Mouse (Mus musculus): ENCODE measurements around the gene Nup133. TPM values are rescaled to one million over a fixed set of nuclear protein-coding genes. Genes with fewer than 3 reads are reported as not detected.

Gene Nup133
- polyA plus RNA-seq, 2 experiments, result 27.0 to 32.2 TPM

GRCm38 (mm10) chr8:123859648-123860259 is 89.3 kb downstream of the Nup133 start, which contains the start of gene Ccsap:
Ccsap (minus strand) TSS chr8:123860209.
- under 1% methylated on average over 45 of the region's 48 CpGs for WGBS
- H3K4me2 ChIP-seq (replicated peaks; ENCODE audit: low read depth, low read length, severe bottlenecking), result peak within 1 kb of the TSS; percentile 85
- H3K4me3 ChIP-seq (replicated peaks; ENCODE audit: low read length), result peak within 1 kb of the TSS; percentile 82
- H3K9me3 ChIP-seq (ENCODE audit: control insufficient read depth, low read length), result no peaks in the 10 kb centered on the region
- H3K4me1 ChIP-seq (ENCODE audit: control insufficient read depth, insufficient read depth, low read length), result 0 out of 2 replicates have a peak, but pooled peaks cover 4% of the 10 kb centered on the region
- ATAC-seq (ENCODE audit: low FRiP score, low read depth), result peak; percentile 65
- no peak for TF ChIP-seq POLR2A (IDR thresholded peaks at IDR 0.05; ENCODE audit: borderline replicate concordance, extremely low read depth, insufficient read depth, insufficient read length)
- peak; percentile 20 for DNase-seq (ENCODE audit: low spot score)
- H3K9ac ChIP-seq (ENCODE audit: low read depth, low read length, severe bottlenecking), result peak within 1 kb of the TSS; percentile 64
- H3K36me3 ChIP-seq (ENCODE audit: control insufficient read depth, insufficient read depth, low read length), result no peaks in the 10 kb centered on the region
- H3K27ac ChIP-seq (replicated peaks; ENCODE audit: low read depth, low read length), result no peak within 1 kb of the TSS
- H3K27me3 ChIP-seq (ENCODE audit: control insufficient read depth, insufficient read depth, low read length), result no peaks in the 10 kb centered on the region; the same call in 1 of the 2 replicates

DNA sequence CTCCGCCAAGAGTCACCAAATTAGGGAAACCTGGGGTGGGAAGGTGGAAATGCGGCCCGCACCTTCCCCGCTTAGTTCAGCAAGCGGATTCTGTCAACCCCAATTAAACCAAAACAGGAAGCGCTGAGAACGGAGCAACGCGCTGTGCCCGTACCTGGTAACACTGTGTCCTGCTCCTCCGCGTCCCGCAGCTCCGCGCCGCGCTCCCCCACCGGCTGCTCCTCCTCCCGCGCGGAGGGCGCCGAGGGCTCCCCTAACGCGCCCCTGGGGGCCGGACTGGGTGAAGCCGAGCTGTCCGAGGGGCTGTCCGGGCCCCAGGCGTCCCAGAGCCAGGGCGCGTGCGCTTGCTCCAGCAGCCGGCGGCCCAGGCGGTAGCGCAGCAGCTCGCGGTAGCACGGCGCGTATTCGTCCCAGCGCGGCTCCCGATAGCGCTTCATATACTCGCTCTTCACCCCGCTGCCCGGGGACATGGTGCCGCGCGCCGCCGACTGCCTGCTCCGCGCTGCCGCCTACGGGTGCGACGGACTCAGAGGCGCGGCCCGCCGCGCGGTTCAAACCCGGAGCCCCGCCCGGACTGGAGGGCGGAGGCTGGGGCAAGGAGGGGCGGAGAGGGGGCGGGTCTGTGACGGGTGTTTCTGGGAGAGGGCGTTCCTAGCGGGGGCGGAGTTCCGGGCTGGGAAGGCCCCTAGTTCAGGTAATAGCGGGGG is 90.0 kb downstream of the Nup133 start:
- no peak overlapping the region for H3K27ac ChIP-seq (replicated peaks; ENCODE audit: low read depth, low read length)
- no peaks in the 10 kb centered on the region for H3K36me3 ChIP-seq (ENCODE audit: control insufficient read depth, insufficient read depth, low read length)
- ATAC-seq (ENCODE audit: low FRiP score, low read depth) (peak; percentile 98), DNase-seq (ENCODE audit: low spot score) (peak; percentile 92)
- 0 out of 2 replicates have a peak, but pooled peaks cover 4% of the 10 kb centered on the region for H3K4me1 ChIP-seq (ENCODE audit: control insufficient read depth, insufficient read depth, low read length)
- under 1% methylated on average over 63 of the region's 79 CpGs for WGBS
- peak overlapping the region; percentile 64 for H3K9ac ChIP-seq (ENCODE audit: low read depth, low read length, severe bottlenecking)
- peak overlapping the region; percentile 82 for H3K4me3 ChIP-seq (replicated peaks; ENCODE audit: low read length)
- peak overlapping the region; percentile 85 for H3K4me2 ChIP-seq (replicated peaks; ENCODE audit: low read depth, low read length, severe bottlenecking)
- no peaks in the 10 kb centered on the region; the same call in 1 of the 2 replicates for H3K27me3 ChIP-seq (ENCODE audit: control insufficient read depth, insufficient read depth, low read length)
- no peaks in the 10 kb centered on the region for H3K9me3 ChIP-seq (ENCODE audit: control insufficient read depth, low read length)
- 0 out of 2 replicates have a peak, but pooled peaks have one; percentile 6 for TF ChIP-seq POLR2A (IDR thresholded peaks at IDR 0.05; ENCODE audit: borderline replicate concordance, extremely low read depth, insufficient read depth, insufficient read length)

- Histone ChIP-seq H3K4me1 (ENCODE audit: control insufficient read depth, insufficient read depth, low read length) (0 out of 2 replicates have a peak, but pooled peaks cover 4% of the 10 kb centered on the region), H3K4me3 (replicated peaks; ENCODE audit: low read length) (peak overlapping the region; percentile 82), H3K4me2 (replicated peaks; ENCODE audit: low read depth, low read length, severe bottlenecking) (peak overlapping the region; percentile 85), H3K9me3 (ENCODE audit: control insufficient read depth, low read length) (no peaks in the 10 kb centered on the region), H3K27me3 (ENCODE audit: control insufficient read depth, insufficient read depth, low read length) (no peaks in the 10 kb centered on the region; the same call in 1 of the 2 replicates), H3K9ac (ENCODE audit: low read depth, low read length, severe bottlenecking) (peak overlapping the region; percentile 64), H3K27ac (replicated peaks; ENCODE audit: low read depth, low read length) (no peak overlapping the region), H3K36me3 (ENCODE audit: control insufficient read depth, insufficient read depth, low read length) (no peaks in the 10 kb centered on the region)
- no peak for TF ChIP-seq POLR2A (IDR thresholded peaks at IDR 0.05; ENCODE audit: borderline replicate concordance, extremely low read depth, insufficient read depth, insufficient read length)
- ATAC-seq (ENCODE audit: low FRiP score, low read depth) (no peak), DNase-seq (ENCODE audit: low spot score) (no peak)
- under 1% methylated on average over 17 of the region's 17 CpGs for WGBS
Measured at GRCm38 (mm10) chr8:123858574-123858940, 90.5 kb downstream of the Nup133 start.

- no peak overlapping the region for H3K4me3 ChIP-seq (replicated peaks; ENCODE audit: low read length)
- no peaks in the 10 kb centered on the region for H3K9me3 ChIP-seq (ENCODE audit: control insufficient read depth, low read length)
- no peak overlapping the region for H3K9ac ChIP-seq (ENCODE audit: low read depth, low read length, severe bottlenecking)
- H3K36me3 ChIP-seq (ENCODE audit: control insufficient read depth, insufficient read depth, low read length), result no peaks in the 10 kb centered on the region
- WGBS, result 68% methylated on average over 3 of the region's 3 CpGs
- no peak overlapping the region for H3K4me2 ChIP-seq (replicated peaks; ENCODE audit: low read depth, low read length, severe bottlenecking)
- ATAC-seq (ENCODE audit: low FRiP score, low read depth) (no peak), DNase-seq (ENCODE audit: low spot score) (no peak)
- H3K27ac ChIP-seq (replicated peaks; ENCODE audit: low read depth, low read length), result no peak overlapping the region
- H3K27me3 ChIP-seq (ENCODE audit: control insufficient read depth, insufficient read depth, low read length), result no peaks in the 10 kb centered on the region; the same call in 1 of the 2 replicates
- H3K4me1 ChIP-seq (ENCODE audit: control insufficient read depth, insufficient read depth, low read length), result 0 out of 2 replicates have a peak, but pooled peaks cover 4% of the 10 kb centered on the region
- no peak for TF ChIP-seq POLR2A (IDR thresholded peaks at IDR 0.05; ENCODE audit: borderline replicate concordance, extremely low read depth, insufficient read depth, insufficient read length)
Measured at GRCm38 (mm10) chr8:123857361-123857760, 91.7 kb downstream of the Nup133 start.

GRCm38 (mm10) chr8:123854733-123855475 is 94.2 kb downstream of the Nup133 start:
- ATAC-seq (ENCODE audit: low FRiP score, low read depth) (no peak), DNase-seq (ENCODE audit: low spot score) (no peak)
- Histone ChIP-seq H3K4me3 (replicated peaks; ENCODE audit: low read length) (no peak overlapping the region), H3K9me3 (ENCODE audit: control insufficient read depth, low read length) (no peaks in the 10 kb centered on the region), H3K9ac (ENCODE audit: low read depth, low read length, severe bottlenecking) (no peak overlapping the region), H3K4me1 (ENCODE audit: control insufficient read depth, insufficient read depth, low read length) (0 out of 2 replicates have a peak, but pooled peaks cover 4% of the 10 kb centered on the region), H3K36me3 (ENCODE audit: control insufficient read depth, insufficient read depth, low read length) (no peaks in the 10 kb centered on the region), H3K4me2 (replicated peaks; ENCODE audit: low read depth, low read length, severe bottlenecking) (no peak overlapping the region), H3K27ac (replicated peaks; ENCODE audit: low read depth, low read length) (no peak overlapping the region), H3K27me3 (ENCODE audit: control insufficient read depth, insufficient read depth, low read length) (no peaks in the 10 kb centered on the region)
- TF ChIP-seq POLR2A (IDR thresholded peaks at IDR 0.05; ENCODE audit: borderline replicate concordance, extremely low read depth, insufficient read depth, insufficient read length), result no peak
- 85% methylated on average over 9 of the region's 9 CpGs for WGBS
